Mouse (Mus musculus) liver, embryonic 13.5 days (tissue): ENCODE measurements around the gene Alpl. TPM values are rescaled to one million over a fixed set of nuclear protein-coding genes. Genes with fewer than 3 reads are reported as not detected.
A peak's percentile ranks its signal among the peaks of the same experiment; 100 is the strongest.

ENCODE experiments used
- ATAC-seq: fragments of 200-750 bp; cut with Nextera tagmentation; 2 replicates; pipeline ENCODE4 v1.8.0; 2017; ENCODE audit warnings: low read depth, mild to moderate bottlenecking, moderate number of reproducible peaks, moderate library complexity
- DNase-seq: peaks from one replicate; pipeline ENCODE4 v3.0.0; 2022
- H3K27ac ChIP-seq: fragments of 300-500 bp; sonication (generic); 2 replicates; pipeline ENCODE4 v1.5.1; 2015; ENCODE audit warnings: moderate library complexity, mild to moderate bottlenecking, inconsistent platforms
- H3K27me3 ChIP-seq: fragments of 300-500 bp; sonication (generic); 2 replicates; pipeline ENCODE4 v1.6.1; 2015; ENCODE audit warnings: mild to moderate bottlenecking, inconsistent platforms
- H3K36me3 ChIP-seq: fragments of 300-500 bp; sonication (generic); 2 replicates; pipeline ENCODE4 v1.6.1; 2015; ENCODE audit warnings: mild to moderate bottlenecking, inconsistent platforms
- H3K4me1 ChIP-seq: fragments of 300-500 bp; sonication (generic); replicated peaks from 2 replicates; pipeline ENCODE4 v1.6.1; 2015; ENCODE audit warnings: inconsistent platforms
- H3K4me2 ChIP-seq: fragments of 300-500 bp; sonication (generic); 2 replicates; pipeline ENCODE4 v1.6.1; 2015; ENCODE audit warnings: inconsistent platforms, mild to moderate bottlenecking, moderate library complexity
- H3K4me3 ChIP-seq: fragments of 300-500 bp; sonication (generic); replicated peaks from 2 replicates; pipeline ENCODE4 v1.5.1; 2015; ENCODE audit warnings: mild to moderate bottlenecking, inconsistent platforms
- H3K9ac ChIP-seq: fragments of 300-500 bp; sonication (generic); 2 replicates; pipeline ENCODE4 v1.6.1; 2015; ENCODE audit warnings: mild to moderate bottlenecking, inconsistent platforms
- H3K9me3 ChIP-seq: fragments of 300-500 bp; sonication (generic); replicated peaks from 2 replicates; pipeline ENCODE4 v1.6.1; 2016; ENCODE audit warnings: inconsistent platforms
- WGBS: fragments of 180-500 bp; shearing (Covaris S2); methylation state at CpG from one replicate; pipeline ENCODE4 v1.1.7; 2015; ENCODE audit not compliant: insufficient replicate concordance; 5-methylcytosine and 5-hydroxymethylcytosine counted together
- polyA plus RNA-seq: library from polyadenylated mRNA; unstranded; fragments of >200 nt; fragmentation: Nextera tagmentation; extraction: Ambion mirVana; gene quantifications from 2 replicates; pipeline ENCODE4 v1.2.1, GENCODE M21; 2015

The Alpl gene
- polyA plus RNA-seq, 1 experiment from 2014 or later = 6.3 TPM

DNA sequence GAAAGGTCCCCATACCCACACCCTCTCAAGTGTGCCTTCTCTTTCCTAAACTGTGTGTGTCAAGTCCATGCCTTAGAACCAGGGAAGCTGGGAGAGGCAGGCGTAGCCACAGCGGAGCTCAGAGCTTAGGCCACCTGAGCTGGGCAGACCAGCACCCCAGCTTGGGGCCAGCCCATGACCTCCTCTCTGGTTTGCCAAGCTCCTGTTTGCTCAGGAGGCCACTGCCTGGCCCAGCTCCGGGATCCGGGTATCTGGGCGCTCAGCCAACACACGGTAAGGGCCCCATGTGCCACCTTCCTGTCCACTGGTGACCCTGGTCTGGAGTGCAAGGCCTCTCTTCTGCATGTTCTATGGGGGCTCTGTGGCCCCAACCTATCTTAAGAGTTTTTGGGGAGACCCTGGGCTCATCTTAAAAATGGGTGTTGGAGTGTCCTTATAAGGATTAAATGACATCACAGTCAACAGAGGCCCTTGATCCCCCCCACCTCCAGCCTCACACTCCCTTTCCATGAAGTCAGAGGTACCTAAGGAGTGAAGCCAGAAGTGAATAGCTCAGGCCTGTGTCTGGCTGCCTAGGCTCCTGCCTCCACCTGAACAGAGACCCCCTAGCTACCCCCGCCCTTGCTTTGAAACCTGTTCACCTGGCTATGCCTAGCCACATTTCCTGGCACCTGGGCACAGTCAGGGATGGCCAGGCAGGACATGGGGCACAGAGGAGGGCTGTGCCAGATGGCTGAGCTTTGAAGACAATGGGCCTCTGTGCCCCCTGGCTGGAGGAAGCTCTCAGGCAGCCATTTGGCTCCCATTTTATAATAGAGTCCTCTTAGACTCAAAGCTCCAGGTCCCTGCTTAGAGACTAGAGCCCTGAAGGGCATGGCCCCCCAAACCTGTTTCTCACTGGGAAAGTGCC lies 97.9 kb downstream of the Alpl start:
- WGBS = 67% methylated on average over 7 of the region's 7 CpGs
- Histone ChIP-seq H3K36me3 (no peaks in the 10 kb centered on the region), H3K9me3 (no peaks in the 10 kb centered on the region), H3K4me2 (no peak overlapping the region), H3K4me3 (no peak overlapping the region), H3K9ac (no peak overlapping the region), H3K4me1 (peaks cover 15% of the 10 kb centered on the region; the same call in 1 of the 2 replicates), H3K27me3 (0 out of 2 replicates have a peak, but pooled peaks cover 2% of the 10 kb centered on the region), H3K27ac (no peak overlapping the region)
- ATAC-seq (peak; percentile 62), DNase-seq (no peak)

DNA sequence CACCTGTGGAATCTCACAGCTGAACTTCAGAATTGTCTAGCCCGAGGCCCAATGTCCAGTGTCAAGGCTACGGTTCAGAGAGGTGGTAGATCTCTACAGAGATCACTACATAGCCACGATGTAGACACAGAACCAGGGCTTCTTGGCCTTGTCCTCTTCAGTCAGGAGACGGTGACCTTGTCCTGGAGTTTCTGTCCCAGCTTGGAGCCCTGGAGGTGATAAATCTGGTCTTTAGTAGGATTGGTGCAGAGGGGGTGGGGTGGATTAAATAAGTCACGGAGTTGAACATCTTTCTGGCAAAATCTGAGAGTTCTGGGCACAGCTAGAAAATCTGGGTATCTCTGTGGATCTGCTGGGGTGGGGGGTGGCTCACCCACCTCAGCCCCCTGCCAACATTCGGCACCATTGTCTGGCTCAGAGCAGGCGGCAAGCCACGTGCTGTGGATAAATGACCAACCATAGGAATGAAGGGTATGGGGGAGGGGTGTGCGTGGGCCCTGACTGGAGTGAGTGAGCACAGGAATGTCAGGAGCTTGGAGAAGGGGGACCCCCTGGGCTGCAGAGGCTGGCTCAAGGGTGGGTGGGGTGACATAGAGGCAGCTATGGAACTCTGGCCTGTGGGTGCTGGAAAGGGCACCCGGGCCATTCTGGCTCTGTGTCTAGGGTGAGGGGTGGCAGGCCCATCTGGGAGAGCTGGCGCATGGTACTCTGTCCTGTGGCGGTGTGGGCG lies 98.9 kb downstream of the Alpl start:
- Histone ChIP-seq H3K27me3 (0 out of 2 replicates have a peak, but pooled peaks cover 2% of the 10 kb centered on the region), H3K4me3 (no peak overlapping the region), H3K36me3 (no peaks in the 10 kb centered on the region), H3K9me3 (no peaks in the 10 kb centered on the region), H3K27ac (no peak overlapping the region), H3K4me1 (peaks cover 15% of the 10 kb centered on the region; the same call in 1 of the 2 replicates), H3K9ac (no peak overlapping the region), H3K4me2 (no peak overlapping the region)
- 69% methylated on average over 13 of the region's 13 CpGs for WGBS
- ATAC-seq = 0 out of 2 replicates have a peak, but pooled peaks have one; percentile 29
- DNase-seq = no peak

DNA sequence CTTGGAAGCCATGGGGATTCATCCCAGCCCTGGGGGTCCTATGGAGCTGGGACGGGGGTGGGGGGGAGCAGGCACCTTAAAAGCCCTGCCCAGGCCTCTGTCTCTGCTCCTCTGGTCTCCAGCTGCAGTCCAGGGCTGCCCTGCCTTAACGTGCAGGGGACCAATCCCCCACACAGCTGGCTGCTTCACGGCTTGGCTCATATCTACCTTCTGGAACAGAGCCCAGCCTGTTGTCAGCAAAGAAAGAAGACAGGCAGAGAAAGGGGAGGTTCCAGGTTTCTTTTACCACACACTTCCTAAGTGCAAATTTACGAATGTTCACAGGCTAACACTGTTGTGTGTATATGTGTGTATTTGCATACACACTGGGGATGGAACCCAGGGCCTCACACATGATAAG lies 100.3 kb downstream of the Alpl start:
- no peak overlapping the region for H3K4me2 ChIP-seq
- ATAC-seq (no peak), DNase-seq (no peak)
- H3K27me3 ChIP-seq = 0 out of 2 replicates have a peak, but pooled peaks cover 2% of the 10 kb centered on the region
- H3K36me3 ChIP-seq = no peaks in the 10 kb centered on the region
- H3K4me3 ChIP-seq = no peak overlapping the region
- WGBS = 36% methylated on average over 4 of the region's 4 CpGs
- no peaks in the 10 kb centered on the region for H3K9me3 ChIP-seq
- peaks cover 15% of the 10 kb centered on the region; the same call in 1 of the 2 replicates for H3K4me1 ChIP-seq
- H3K9ac ChIP-seq = no peak overlapping the region
- H3K27ac ChIP-seq = no peak overlapping the region

DNA sequence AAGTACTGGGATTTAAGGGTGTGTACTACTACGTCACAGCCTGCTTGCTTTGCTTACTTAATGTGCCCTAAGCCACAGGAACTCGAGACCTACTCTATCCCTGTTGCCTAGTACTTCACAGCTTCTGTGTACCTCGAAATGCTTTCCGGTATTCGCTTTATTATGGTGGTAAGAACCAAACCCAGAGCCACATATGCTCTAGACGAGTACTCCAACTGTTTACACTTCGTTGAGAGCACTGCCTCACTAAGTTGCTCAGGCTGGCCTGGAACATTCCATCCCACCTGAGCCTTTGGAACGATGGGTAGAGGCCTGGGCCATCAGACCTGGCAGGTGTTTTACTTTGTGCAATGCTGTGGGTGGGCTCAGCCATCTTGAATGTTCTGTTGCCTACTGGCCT lies 100.9 kb downstream of the Alpl start:
- Histone ChIP-seq H3K27me3 (0 out of 2 replicates have a peak, but pooled peaks cover 2% of the 10 kb centered on the region), H3K9me3 (no peaks in the 10 kb centered on the region), H3K4me3 (no peak overlapping the region), H3K4me2 (no peak overlapping the region), H3K4me1 (0 out of 2 replicates have a peak, but pooled peaks cover 15% of the 10 kb centered on the region), H3K27ac (no peak overlapping the region), H3K9ac (no peak overlapping the region), H3K36me3 (no peaks in the 10 kb centered on the region)
- WGBS = 60% methylated on average over 8 of the region's 8 CpGs
- ATAC-seq (no peak), DNase-seq (no peak)

DNA sequence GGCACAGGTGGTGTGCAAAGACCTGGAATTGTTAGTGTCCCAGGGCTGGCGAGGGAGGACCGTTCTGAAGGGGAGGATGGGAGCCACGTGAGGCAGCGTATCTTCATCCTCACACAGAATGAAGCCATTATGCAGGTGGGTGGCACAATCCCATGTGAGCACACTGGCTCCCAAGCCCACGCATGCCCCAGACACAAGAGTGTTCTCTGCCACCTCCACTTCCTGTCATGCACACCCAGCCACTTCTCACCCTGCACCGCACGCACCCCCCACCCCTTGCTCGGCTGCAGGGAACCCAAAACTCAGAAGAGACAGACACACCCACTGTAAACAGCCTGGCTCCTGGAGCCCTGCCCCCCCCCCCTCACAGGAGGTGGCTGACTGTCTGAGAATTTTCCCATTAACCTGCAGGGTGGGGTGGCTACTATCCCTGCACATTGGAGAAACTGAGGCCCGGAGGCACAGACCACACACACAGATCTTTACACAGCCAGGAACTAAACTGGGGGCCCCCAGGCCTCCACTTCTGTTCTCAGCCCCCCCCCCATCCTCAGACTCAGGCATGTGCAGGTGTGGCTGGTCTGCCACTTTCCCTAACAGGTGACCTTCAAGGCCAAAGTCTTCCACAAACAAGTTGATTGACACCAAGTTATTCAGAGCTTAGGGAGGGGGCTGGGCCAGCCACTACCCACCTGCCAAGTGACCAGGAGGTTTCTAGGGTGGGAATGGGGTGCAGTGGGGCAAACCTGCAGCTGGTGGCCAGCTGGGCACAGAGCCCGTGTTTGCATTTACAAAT lies 103.9 kb downstream of the Alpl start:
- 0 out of 2 replicates have a peak, but pooled peaks cover 2% of the 10 kb centered on the region for H3K27me3 ChIP-seq
- H3K4me1 ChIP-seq = no peaks in the 10 kb centered on the region
- no peak overlapping the region for H3K27ac ChIP-seq
- no peak overlapping the region for H3K4me2 ChIP-seq
- no peaks in the 10 kb centered on the region for H3K36me3 ChIP-seq
- H3K9ac ChIP-seq = no peak overlapping the region
- H3K4me3 ChIP-seq = no peak overlapping the region
- DNase-seq (no peak), ATAC-seq (no peak)
- no peaks in the 10 kb centered on the region for H3K9me3 ChIP-seq
- 65% methylated on average over 10 of the region's 10 CpGs for WGBS

Other genes starting within 250 kb of the Alpl start
- gene Ldlrad2, start 221.8 kb downstream of the Alpl start, polyA plus RNA-seq = not detected in 2 replicates
- gene Usp48, start 202.6 kb downstream of the Alpl start, polyA plus RNA-seq = 36.0 and 44.6 TPM in 2 replicates
- gene Rap1gap, start 131.7 kb downstream of the Alpl start, polyA plus RNA-seq = 1.2 and 1.4 TPM in 2 replicates
- 12.3 and 14.2 TPM in 2 replicates for gene Ece1, start 65.9 kb upstream of the Alpl start, polyA plus RNA-seq
- gene Eif4g3, start 196.6 kb upstream of the Alpl start, polyA plus RNA-seq = 7.3 and 7.9 TPM in 2 replicates